Mouse (Mus musculus): ENCODE results near the gene Samd15. TPM values are rescaled to one million over a fixed set of nuclear protein-coding genes. Genes with fewer than 3 reads are reported as not detected.

Samd15 gene
- polyA plus RNA-seq, 1 experiment from 2014 or later, result 1.9 TPM

DNA sequence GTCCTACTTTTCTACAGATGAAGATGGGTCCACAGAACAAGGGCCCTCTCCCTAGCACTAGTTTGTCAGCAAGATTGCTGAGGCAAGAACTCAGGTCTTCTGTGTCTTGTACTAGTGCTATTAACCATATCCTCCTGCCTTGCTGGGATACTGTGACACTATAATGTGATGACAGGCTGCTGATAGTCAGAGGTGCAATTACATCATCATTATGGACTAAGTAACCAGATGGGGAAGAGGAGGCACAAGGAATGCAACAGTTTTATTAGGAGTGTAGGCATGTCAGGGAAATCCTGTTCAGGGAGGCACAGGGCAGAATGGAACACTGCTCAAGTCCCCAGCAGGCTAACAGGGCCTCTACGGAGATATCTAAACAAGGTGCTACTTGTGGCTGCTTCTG, 39.1 kb downstream of the Samd15 start, which contains the start of gene Noxred1:
Noxred1 (minus strand) TSS at position 101 of the 400 bp plus-strand sequence.
- Histone ChIP-seq H3K4me3 (no peak within 1 kb of the TSS), H3K36me3 (peaks cover 39% of the 10 kb centered on the region), H3K27ac (no peak within 1 kb of the TSS), H3K4me1 (no peaks in the 10 kb centered on the region), H3K4me2 (no peak within 1 kb of the TSS), H3K27me3 (no peaks in the 10 kb centered on the region), H3K9me3 (no peaks in the 10 kb centered on the region), H3K9ac (no peak within 1 kb of the TSS)
- 88% methylated on average over 1 of the region's 1 CpGs for WGBS
- ATAC-seq (ENCODE audit: borderline replicate concordance, extremely low read depth, low FRiP score, low TSS enrichment), result no peak

DNA sequence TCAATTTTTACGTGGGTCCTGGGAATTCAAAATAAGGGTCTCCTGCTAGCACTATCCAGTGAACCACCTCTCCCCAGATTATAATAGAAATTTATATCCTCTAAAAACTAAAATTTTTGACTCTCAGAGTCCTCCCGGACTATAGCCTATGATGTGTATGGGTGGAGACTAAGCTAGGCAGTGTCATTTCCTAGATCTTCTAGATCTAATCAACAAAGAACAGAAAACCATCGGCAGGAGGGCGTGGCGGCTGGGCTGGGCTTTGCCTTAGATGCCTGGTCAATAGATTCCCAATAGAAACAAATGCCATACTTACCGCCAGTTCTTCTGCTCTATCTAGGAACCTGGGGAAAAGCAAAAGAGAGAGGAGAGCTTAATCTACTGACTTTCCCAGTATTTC, 50.6 kb downstream of the Samd15 start:
- Histone ChIP-seq H3K27me3 (no peaks in the 10 kb centered on the region), H3K9ac (no peak overlapping the region), H3K36me3 (peaks cover 74% of the 10 kb centered on the region), H3K4me2 (no peak overlapping the region), H3K4me3 (no peak overlapping the region), H3K9me3 (no peaks in the 10 kb centered on the region), H3K4me1 (no peaks in the 10 kb centered on the region), H3K27ac (no peak overlapping the region)
- no peak for ATAC-seq (ENCODE audit: borderline replicate concordance, extremely low read depth, low FRiP score, low TSS enrichment)
- 87% methylated on average over 6 of the region's 6 CpGs for WGBS

DNA sequence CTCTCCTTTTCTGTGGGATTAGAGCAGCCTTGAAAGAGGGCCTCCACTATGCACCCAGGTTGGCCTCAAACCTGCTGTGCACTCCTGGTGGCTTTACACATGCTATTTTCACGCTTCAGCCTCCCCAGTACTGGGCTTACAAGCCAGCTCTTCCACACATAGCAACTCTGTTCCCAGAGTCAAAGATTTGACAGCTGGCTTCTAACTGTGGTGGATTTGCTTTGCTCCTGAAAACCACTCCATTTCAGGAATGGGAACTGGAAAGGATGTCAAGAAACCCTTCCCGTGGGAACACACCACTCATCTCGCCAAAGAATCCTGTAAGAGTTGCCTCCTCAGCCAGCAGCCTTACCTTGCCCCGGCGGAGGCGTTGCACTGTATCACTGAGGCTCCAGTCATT, 54.4 kb downstream of the Samd15 start:
- Histone ChIP-seq H3K27me3 (no peaks in the 10 kb centered on the region), H3K27ac (no peak overlapping the region), H3K9me3 (no peaks in the 10 kb centered on the region), H3K4me3 (no peak overlapping the region), H3K9ac (no peak overlapping the region), H3K4me1 (no peaks in the 10 kb centered on the region), H3K36me3 (peaks cover 82% of the 10 kb centered on the region), H3K4me2 (no peak overlapping the region)
- WGBS, result 95% methylated on average over 6 of the region's 6 CpGs
- no peak for ATAC-seq (ENCODE audit: borderline replicate concordance, extremely low read depth, low FRiP score, low TSS enrichment)

DNA sequence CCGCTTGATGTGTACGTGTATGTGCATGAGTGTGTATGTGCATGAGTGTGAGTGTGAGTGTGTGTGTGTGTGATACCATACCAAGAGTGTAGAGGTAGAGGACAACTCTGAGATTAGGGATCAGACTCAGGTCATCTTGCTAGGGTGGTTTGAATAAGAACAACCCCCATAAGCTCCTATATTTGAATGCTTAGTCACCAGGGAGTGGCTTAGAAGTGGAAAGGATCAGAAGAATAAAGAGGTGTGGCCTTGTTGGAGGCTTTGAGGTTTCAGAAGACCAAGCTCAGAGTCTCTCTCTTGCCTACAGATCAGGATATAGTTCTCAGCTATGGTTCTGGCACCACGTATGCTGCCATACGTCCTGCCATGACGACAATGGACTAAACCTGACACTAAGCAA, 57.1 kb downstream of the Samd15 start:
- no peak for ATAC-seq (ENCODE audit: borderline replicate concordance, extremely low read depth, low FRiP score, low TSS enrichment)
- Histone ChIP-seq H3K27ac (no peak overlapping the region), H3K4me2 (no peak overlapping the region), H3K9me3 (no peaks in the 10 kb centered on the region), H3K4me1 (no peaks in the 10 kb centered on the region), H3K9ac (no peak overlapping the region), H3K27me3 (no peaks in the 10 kb centered on the region), H3K4me3 (no peak overlapping the region), H3K36me3 (peaks cover 79% of the 10 kb centered on the region)
- WGBS, result 93% methylated on average over 5 of the region's 5 CpGs

DNA sequence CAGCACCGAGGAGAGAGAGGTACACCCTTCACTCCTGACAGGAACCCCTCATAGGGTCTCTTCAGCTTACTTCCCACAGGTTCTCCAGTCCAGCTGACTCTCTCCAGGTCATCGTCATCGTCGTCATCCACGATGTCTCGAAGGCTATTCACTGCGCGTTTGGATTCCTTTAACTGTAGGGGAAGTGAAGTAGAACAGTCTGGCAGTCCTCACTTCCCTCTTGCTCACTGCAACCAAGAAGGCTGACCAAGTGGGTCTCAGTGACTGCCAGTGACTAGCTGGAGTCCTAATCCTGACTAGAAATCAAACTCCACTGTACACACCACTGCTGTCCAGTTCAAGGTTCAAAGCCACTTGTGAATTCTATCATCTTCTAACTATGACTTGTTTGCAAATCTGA, 61.0 kb downstream of the Samd15 start:
- H3K9me3 ChIP-seq, result no peaks in the 10 kb centered on the region
- peaks cover 7% of the 10 kb centered on the region; the same call in 1 of the 2 replicates for H3K4me1 ChIP-seq
- peaks cover 65% of the 10 kb centered on the region for H3K36me3 ChIP-seq
- 94% methylated on average over 8 of the region's 8 CpGs for WGBS
- ATAC-seq (ENCODE audit: borderline replicate concordance, extremely low read depth, low FRiP score, low TSS enrichment), result no peak
- no peak overlapping the region for H3K27ac ChIP-seq
- H3K9ac ChIP-seq, result no peak overlapping the region
- H3K4me2 ChIP-seq, result no peak overlapping the region
- H3K27me3 ChIP-seq, result no peaks in the 10 kb centered on the region
- no peak overlapping the region for H3K4me3 ChIP-seq

Other genes starting within 250 kb of the Samd15 start
- 0.12 TPM in 1 of 2 replicates, not detected in the other for gene Zdhhc22, start 209.3 kb upstream of the Samd15 start, polyA plus RNA-seq (2015; fragmentation: Nextera tagmentation; extraction: Ambion mirVana)
- 0.06 and 0.07 TPM in 2 replicates for gene Tmem63c, start 178.4 kb upstream of the Samd15 start, polyA plus RNA-seq (2015; fragmentation: Nextera tagmentation; extraction: Ambion mirVana)
- 6.4 and 7.1 TPM in 2 replicates for gene Ngb, start 97.2 kb upstream of the Samd15 start, polyA plus RNA-seq (2015; fragmentation: Nextera tagmentation; extraction: Ambion mirVana)
- gene Gstz1, start 52.6 kb upstream of the Samd15 start, polyA plus RNA-seq (2015; fragmentation: Nextera tagmentation; extraction: Ambion mirVana), result 33.3 and 34.4 TPM in 2 replicates
- 16.4 and 16.8 TPM in 2 replicates for gene Pomt2, start 51.8 kb upstream of the Samd15 start, polyA plus RNA-seq (2015; fragmentation: Nextera tagmentation; extraction: Ambion mirVana)
- 2.2 and 2.6 TPM in 2 replicates for gene Tmed8, start 731 bp downstream of the Samd15 start, polyA plus RNA-seq (2015; fragmentation: Nextera tagmentation; extraction: Ambion mirVana)
- 0.26 and 0.39 TPM in 2 replicates for gene Noxred1, start 39.0 kb downstream of the Samd15 start, polyA plus RNA-seq (2015; fragmentation: Nextera tagmentation; extraction: Ambion mirVana)
- 40.7 and 41.1 TPM in 2 replicates for gene Vipas39, start 66.5 kb downstream of the Samd15 start, polyA plus RNA-seq (2015; fragmentation: Nextera tagmentation; extraction: Ambion mirVana)
- 219 and 232 TPM in 2 replicates for gene Ahsa1, start 66.8 kb downstream of the Samd15 start, polyA plus RNA-seq (2015; fragmentation: Nextera tagmentation; extraction: Ambion mirVana)
- 0.84 and 1.0 TPM in 2 replicates for gene Ism2, start 100.0 kb downstream of the Samd15 start, polyA plus RNA-seq (2015; fragmentation: Nextera tagmentation; extraction: Ambion mirVana)
- 95.8 and 105 TPM in 2 replicates for gene Sptlc2, start 188.6 kb downstream of the Samd15 start, polyA plus RNA-seq (2015; fragmentation: Nextera tagmentation; extraction: Ambion mirVana)
- gene Slirp, start 244.2 kb downstream of the Samd15 start, polyA plus RNA-seq (2015; fragmentation: Nextera tagmentation; extraction: Ambion mirVana), result 285 and 321 TPM in 2 replicates
- 47.5 and 48.0 TPM in 2 replicates for gene Alkbh1, start 244.3 kb downstream of the Samd15 start, polyA plus RNA-seq (2015; fragmentation: Nextera tagmentation; extraction: Ambion mirVana)